Mouse (Mus musculus): ENCODE data around the gene Vmn1r89.

Gene Vmn1r89

GRCm38 (mm10) chr7:13212720-13213119 is at the start of gene Vmn1r89:
TSS of gene Vmn1r89 (plus strand) at chr7:13213020.
- no peak for DNase-seq (ENCODE audit: low read depth, low spot score)

- DNase-seq (ENCODE audit: low read depth, low spot score) = no peak
These were observed 48.2 kb downstream of the Vmn1r89 start for GRCm38 (mm10) chr7:13260746-13261700.

- no peak for DNase-seq (ENCODE audit: low read depth, low spot score)
These were observed 51.0 kb downstream of the Vmn1r89 start for GRCm38 (mm10) chr7:13263851-13264250.

GRCm38 (mm10) chr7:13264396-13264795 is 51.6 kb downstream of the Vmn1r89 start:
- no peak for DNase-seq (ENCODE audit: low read depth, low spot score)

GRCm38 (mm10) chr7:13268749-13269260 is 56.0 kb downstream of the Vmn1r89 start:
- DNase-seq (ENCODE audit: low read depth, low spot score) = no peak

- no peak for DNase-seq (ENCODE audit: low read depth, low spot score)
These were observed 56.6 kb downstream of the Vmn1r89 start for GRCm38 (mm10) chr7:13269394-13269793.

Measured in embryo, embryonic 11.5 days (tissue).